Mouse (Mus musculus): ENCODE measurements around the gene Gpr37l1.

DNA sequence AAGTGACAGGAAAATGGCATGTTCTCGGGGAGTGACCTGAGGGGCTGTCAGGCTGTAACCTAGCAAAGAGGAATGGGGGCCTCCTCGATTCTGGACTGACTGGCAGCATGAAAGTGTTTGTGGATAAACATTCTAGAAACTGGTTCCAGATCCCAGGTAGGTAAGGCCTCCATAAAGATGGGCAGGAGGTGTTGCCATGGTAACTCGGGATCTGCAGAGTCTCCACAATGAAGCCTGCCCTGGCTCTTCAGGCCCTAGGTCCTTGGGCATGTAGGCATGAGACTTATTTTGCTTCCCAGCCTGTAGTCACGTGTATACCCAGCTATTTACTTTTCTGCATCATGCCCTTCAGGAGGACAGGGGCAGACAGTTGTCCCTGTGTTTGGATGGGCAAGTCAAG, 13.8 kb upstream of the Gpr37l1 start:
- TF ChIP-seq CTCF (IDR thresholded peaks at IDR 0.05; ENCODE audit: extremely low read depth, insufficient read length, insufficient replicate concordance, low read depth, low read length): no peak
- no peak for TF ChIP-seq POLR2A (IDR thresholded peaks at IDR 0.05; ENCODE audit: low read depth, low read length)

All from small intestine, adult 2 months (tissue).